Mouse (Mus musculus): ENCODE data around the gene Arap2.

DNA sequence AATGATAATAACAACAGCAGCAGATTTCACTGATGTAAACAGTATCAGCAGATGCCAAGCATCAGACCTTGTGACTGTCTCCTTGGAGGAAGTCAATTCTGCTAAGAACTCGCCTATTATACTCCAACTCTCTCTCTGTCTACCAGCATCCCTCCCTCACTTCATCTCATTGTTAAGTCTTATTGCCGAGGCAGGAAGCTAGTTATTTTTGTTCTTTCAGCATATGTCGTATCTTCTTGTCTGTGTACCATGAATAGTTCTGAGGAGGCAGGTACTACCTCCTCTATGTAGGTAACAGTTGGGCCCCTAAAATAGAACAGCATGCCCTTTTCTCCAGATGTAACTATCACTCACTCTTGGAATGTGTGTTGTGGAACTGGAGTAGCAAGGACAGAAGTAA is 13.0 kb downstream of the Arap2 start:
- TF ChIP-seq CTCF (IDR thresholded peaks at IDR 0.05; ENCODE audit: extremely low read depth, insufficient read depth, insufficient read length, insufficient replicate concordance) = no peak
- no peak for TF ChIP-seq POLR2A (IDR thresholded peaks at IDR 0.05; ENCODE audit: low read depth, low read length)

Measured in spleen, adult 2 months (tissue).